In the genomic region with DNA sequence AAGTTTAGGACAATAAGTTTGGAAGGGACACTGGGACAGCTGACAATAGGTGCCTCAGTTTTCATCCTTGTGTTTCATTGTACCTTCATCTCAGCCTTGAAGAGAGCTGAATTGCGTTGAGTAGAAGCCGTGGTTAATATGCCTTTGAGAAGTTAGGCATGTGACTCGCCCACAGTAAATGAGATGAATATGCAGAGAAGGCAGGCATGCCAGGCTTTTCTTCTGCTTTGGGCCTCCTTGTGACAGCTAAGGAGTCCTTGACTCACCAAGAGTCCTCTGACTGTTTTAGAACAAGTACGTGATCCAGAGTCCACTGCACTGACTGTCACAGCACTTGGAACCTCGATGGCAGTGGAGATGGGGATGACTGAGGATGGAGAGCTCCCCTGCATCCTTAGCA, we compare ENCODE assay signal across 27 mouse cellular contexts. TPM values are rescaled to one million over a fixed set of nuclear protein-coding genes. Genes with fewer than 3 reads are reported as not detected.
DNase-seq lines count a peak whose midpoint lies in the region; TF ChIP-seq lines count a peak whose summit lies in the region.
"Had no signal": no experiment of that assay in that cellular context is flagged by ENCODE, and none has a peak within 500 bp of the region (broad histone marks: within the 10 kb centered on the region; RNA-seq: fewer than 3 reads in every experiment).

No protein-coding gene starts in this region.

- H3K27ac ChIP-seq in kidney, adult 2 months (ENCODE audit: insufficient read depth, low read depth, low read length): peak overlapping the region; percentile 35; the same call in 1 of the 2 replicates
- H3K27ac ChIP-seq: embryonic facial prominence, embryonic 12.5 days; heart, embryonic 13.5 days; hindbrain, embryonic 13.5 days; kidney, postnatal 0 days; layer of hippocampus, adult 2 months; midbrain, embryonic 12.5 days; neural tube, embryonic 15.5 days had no signal

- no peak for TF ChIP-seq CTCF in kidney, adult 2 months (conservative IDR thresholded peaks at IDR 0.05; ENCODE audit: insufficient read depth, insufficient read length, low read depth, low read length)

- no peaks in the 10 kb centered on the region for H3K27me3 ChIP-seq in kidney, adult 2 months (replicated peaks; ENCODE audit: control insufficient read depth, insufficient read depth, low read length)
- H3K27me3 ChIP-seq: embryonic facial prominence, embryonic 12.5 days; heart, embryonic 13.5 days; hindbrain, embryonic 13.5 days; midbrain, embryonic 12.5 days; neural tube, embryonic 15.5 days had no signal

- H3K4me3 ChIP-seq in kidney, adult 2 months (ENCODE audit: insufficient read depth, low read depth, low read length): no peak overlapping the region
- H3K4me3 ChIP-seq: embryonic facial prominence, embryonic 12.5 days; heart, embryonic 13.5 days; hindbrain, embryonic 13.5 days; layer of hippocampus, adult 2 months; midbrain, embryonic 12.5 days; neural tube, embryonic 15.5 days had no signal

- 73% methylated on average over 5 of the region's 5 CpGs for WGBS in kidney, adult 2 months

- H3K36me3 ChIP-seq in kidney, adult 2 months (ENCODE audit: control insufficient read depth, insufficient read depth, low read length): peaks cover 5% of the 10 kb centered on the region; the same call in 1 of the 2 replicates

- no peak for TF ChIP-seq POLR2A in kidney, adult 2 months (IDR thresholded peaks at IDR 0.05; ENCODE audit: low read depth, low read length)

- intact Hi-C loops in left cerebral cortex, postnatal 36 days (cut with DNase I): no loop called here
- intact Hi-C loops in heart, postnatal 25 days (cut with DNase I): no loop called here

- DNase-seq in kidney, adult 2 months: peak; percentile 14
- DNase-seq in kidney, postnatal 10 days: no peak
- peak; percentile 37 for DNase-seq in right cerebral cortex, adult 18-20 months
- no peak for DNase-seq in right cerebral cortex, postnatal 14 days
- DNase-seq in left cerebral cortex, postnatal 36 days (ENCODE audit: low spot score in 2 of 2): peak; percentile 23 to 49
- DNase-seq in lung, postnatal 14 days: no peak
- no peak for DNase-seq in heart, postnatal 25 days (ENCODE audit: low spot score)
- DNase-seq: adrenal gland, adult 2 months; cerebellum, adult 11-12 months; cerebellum, postnatal 14 days; forebrain, postnatal 0 days; gastrocnemius, postnatal 10 days; heart, adult 18-20 months; heart, postnatal 14 days; thymus, postnatal 25 days had no signal

- H3K4me1 ChIP-seq in kidney, adult 2 months (ENCODE audit: control insufficient read depth, insufficient read depth, low read length): peaks cover 11% of the 10 kb centered on the region; the same call in 1 of the 2 replicates
- H3K4me1 ChIP-seq: embryonic facial prominence, embryonic 12.5 days; heart, embryonic 13.5 days; hindbrain, embryonic 13.5 days; neural tube, embryonic 15.5 days had no signal

RNA-seq across cellular contexts. Expression of a gene that starts 36.9 kb away (rescaled TPM):
- 140 and 166 TPM in 2 replicates for polyA plus RNA-seq in kidney, adult 2 months (2012; rRNA removed)
- 100 to 1,000 TPM; 209 to 217 TPM for total RNA-seq in left cerebral cortex, postnatal 36 days (2021)
- total RNA-seq in heart, postnatal 25 days (2021): 100 to 1,000 TPM; 494 to 528 TPM

RNA-seq across cellular contexts. Expression of a gene that starts 37.1 kb away (rescaled TPM):
- polyA plus RNA-seq in kidney, adult 2 months (2012; rRNA removed): 1.1 and 1.8 TPM in 2 replicates
- not detected for total RNA-seq in left cerebral cortex, postnatal 36 days (2021)
- under 1 TPM; 0.34 to 0.39 TPM for total RNA-seq in heart, postnatal 25 days (2021)
- total RNA-seq: adrenal gland, adult 2 months; liver, adult 2 months; MEL had no signal
- polyA plus RNA-seq: embryonic facial prominence, embryonic 12.5 days; forebrain, embryonic 11.5 days; heart, embryonic 13.5 days; hindbrain, embryonic 13.5 days; inflammation-experienced regulatory T-cells, adult 6 months; kidney, postnatal 0 days; midbrain, embryonic 12.5 days; stomach, embryonic 14.5 days had no signal

RNA-seq across cellular contexts. Expression of a gene that starts 37.8 kb away (rescaled TPM):
- 21.1 and 23.9 TPM in 2 replicates for polyA plus RNA-seq in kidney, adult 2 months (2012; rRNA removed)
- total RNA-seq in left cerebral cortex, postnatal 36 days (2021): 10 to 100 TPM; 80.4 TPM
- total RNA-seq in heart, postnatal 25 days (2021): 10 to 100 TPM; 26.1 to 28.5 TPM

Comparison
In these comparisons a context has a peak if more than half of its experiments do, and no peak if none do; other contexts are left out.
1. DNase-seq: peak in kidney, adult 2 months (single experiment), right cerebral cortex, adult 18-20 months (single experiment) and left cerebral cortex, postnatal 36 days (2 of 2); none in kidney, postnatal 10 days (single experiment), right cerebral cortex, postnatal 14 days (single experiment), lung, postnatal 14 days (single experiment) and heart, postnatal 25 days (single experiment).